Mouse (Mus musculus) CH12.LX (cell line): Measurements from ENCODE around the gene Alcam. TPM values are rescaled to one million over a fixed set of nuclear protein-coding genes. Genes with fewer than 3 reads are reported as not detected.
A peak's percentile ranks its signal among the peaks of the same experiment; 100 is the strongest.

Experiments used
- DNase-seq: peaks from one replicate; pipeline ENCODE4 v3.0.0-alpha.2; 2013; ENCODE audit errors: extremely low read depth
- H3K27ac ChIP-seq: 2 replicates; pipeline ENCODE4 v1.5.1; 2012; ENCODE audit warnings: low read depth, mild to moderate bottlenecking, control low read depth, moderate library complexity; ENCODE audit not compliant: insufficient read depth
- H3K27me3 ChIP-seq: replicated peaks from 2 replicates; pipeline ENCODE3; 2012; ENCODE audit warnings: inconsistent platforms
- H3K36me3 ChIP-seq, 2 experiments: replicated peaks in 1 of 2; 2 replicates each; pipeline versions ENCODE3 to v1.6.1; 2012; ENCODE audit warnings: inconsistent platforms in 1 of 2, low read length in 1 of 2, mild to moderate bottlenecking in 1 of 2, mixed read lengths in 1 of 2, moderate library complexity in 1 of 2; ENCODE audit not compliant: control insufficient read depth in 1 of 2, insufficient read depth in 1 of 2
- H3K4me1 ChIP-seq, 2 experiments: 2 replicates each; pipeline ENCODE4 v1.6.1; 2012; ENCODE audit warnings: inconsistent platforms in 1 of 2, moderate library complexity in 1 of 2; ENCODE audit not compliant: insufficient read depth in 2 of 2, control insufficient read depth in 1 of 2
- H3K4me2 ChIP-seq: 2 replicates; pipeline ENCODE4 v1.6.1; 2012; ENCODE audit warnings: low read depth, mild to moderate bottlenecking, control low read depth; ENCODE audit not compliant: poor library complexity, insufficient read depth, severe bottlenecking
- H3K4me3 ChIP-seq, 3 experiments: fragments of 150-350 bp in 1 of 3; sonication (generic) in 1 of 3; replicated peaks in 1 of 3; 2 replicates each; pipeline versions ENCODE3 to v1.5.1; 2011 to 2012; ENCODE audit warnings: low read depth in 2 of 3, low read length in 2 of 3, mild to moderate bottlenecking in 2 of 3, moderate library complexity in 2 of 3, control low read depth in 1 of 3, improper control_type of control experiment in 1 of 3, inconsistent platforms in 1 of 3, mixed read lengths in 1 of 3; ENCODE audit not compliant: poor library complexity in 1 of 3
- H3K79me2 ChIP-seq: replicated peaks from 2 replicates; pipeline ENCODE4 v1.6.1; 2012; ENCODE audit warnings: mild to moderate bottlenecking, moderate library complexity; ENCODE audit not compliant: control insufficient read depth, poor library complexity, insufficient read depth, severe bottlenecking; ENCODE audit errors: extremely low read depth
- H3K9ac ChIP-seq: 2 replicates; pipeline ENCODE4 v1.6.1; 2012; ENCODE audit warnings: low read depth, mild to moderate bottlenecking, control low read depth, moderate library complexity; ENCODE audit not compliant: insufficient read depth
- H3K9me3 ChIP-seq: replicated peaks from 2 replicates; pipeline ENCODE3; 2012; ENCODE audit warnings: low read length, inconsistent platforms, mixed read lengths
- BHLHE40 ChIP-seq: IDR thresholded peaks from 2 replicates; pipeline ENCODE4 v1.6.1; 2011; ENCODE audit warnings: mild to moderate bottlenecking, low read depth, low read length, improper control_type of control experiment
- CHD1 ChIP-seq: IDR thresholded peaks from 2 replicates; pipeline ENCODE4 v1.6.1; 2012; ENCODE audit warnings: low read depth, low read length, improper control_type of control experiment, inconsistent platforms
- CHD2 ChIP-seq: IDR thresholded peaks from 2 replicates; pipeline ENCODE4 v1.6.1; 2011; ENCODE audit warnings: low read length, improper control_type of control experiment
- CTCF ChIP-seq, 2 experiments: IDR thresholded peaks in 1 of 2; conservative IDR thresholded peaks in 1 of 2; 2 replicates each; pipeline ENCODE4 v1.5.1; 2011 to 2012; ENCODE audit warnings: low read depth in 2 of 2, low read length in 2 of 2, improper control_type of control experiment in 1 of 2, inconsistent platforms in 1 of 2, mild to moderate bottlenecking in 1 of 2, moderate library complexity in 1 of 2
- EP300 ChIP-seq: IDR thresholded peaks from 2 replicates; pipeline ENCODE4 v1.6.1; 2011; ENCODE audit warnings: low read length, improper control_type of control experiment
- ETS1 ChIP-seq: conservative IDR thresholded peaks from 2 replicates; pipeline ENCODE4 v1.6.1; 2012; ENCODE audit warnings: low read depth, mild to moderate bottlenecking, inconsistent platforms, low read length, improper control_type of control experiment, moderate library complexity
- GABPA ChIP-seq: IDR thresholded peaks from 2 replicates; pipeline ENCODE4 v1.6.1; 2012; ENCODE audit warnings: low read depth, low read length, improper control_type of control experiment, inconsistent platforms; ENCODE audit not compliant: insufficient replicate concordance
- IRF4 ChIP-seq: IDR thresholded peaks from 2 replicates; pipeline ENCODE4 v1.6.1; 2014; ENCODE audit warnings: low read depth, mild to moderate bottlenecking, inconsistent platforms, low read length, improper control_type of control experiment
- JUN ChIP-seq: IDR thresholded peaks from 2 replicates; pipeline ENCODE4 v1.6.1; 2011; ENCODE audit warnings: low read depth, mild to moderate bottlenecking, low read length, improper control_type of control experiment, moderate library complexity; ENCODE audit not compliant: insufficient read depth
- JUND ChIP-seq: conservative IDR thresholded peaks from 2 replicates; pipeline ENCODE4 v1.6.1; 2011; ENCODE audit warnings: low read depth, low read length, improper control_type of control experiment
- KAT2A ChIP-seq: IDR thresholded peaks from 2 replicates; pipeline ENCODE4 v1.6.1; 2012; ENCODE audit warnings: low read length, improper control_type of control experiment, inconsistent platforms; ENCODE audit not compliant: insufficient replicate concordance
- MAX ChIP-seq: IDR thresholded peaks from 2 replicates; pipeline ENCODE4 v1.6.1; 2011; ENCODE audit warnings: low read length, improper control_type of control experiment
- MEF2A ChIP-seq: IDR thresholded peaks from 2 replicates; pipeline ENCODE4 v1.6.1; 2014; ENCODE audit warnings: low read depth, mild to moderate bottlenecking, inconsistent platforms, low read length, improper control_type of control experiment, borderline replicate concordance
- MXI1 ChIP-seq: IDR thresholded peaks from 2 replicates; pipeline ENCODE4 v1.6.1; 2011; ENCODE audit warnings: mild to moderate bottlenecking, low read depth, low read length, improper control_type of control experiment
- MYC ChIP-seq: IDR thresholded peaks from 2 replicates; pipeline ENCODE4 v1.6.1; 2011; ENCODE audit warnings: low read depth, mild to moderate bottlenecking, improper control_type of control experiment, low read length
- NELFE ChIP-seq: IDR thresholded peaks from 2 replicates; pipeline ENCODE4 v1.6.1; 2011; ENCODE audit warnings: low read depth, low read length, improper control_type of control experiment
- NRF1 ChIP-seq: IDR thresholded peaks from 2 replicates; pipeline ENCODE4 v1.6.1; 2014; ENCODE audit warnings: low read depth, mild to moderate bottlenecking, inconsistent platforms, low read length, improper control_type of control experiment, moderate library complexity
- PAX5 ChIP-seq: IDR thresholded peaks from 2 replicates; pipeline ENCODE4 v1.6.1; 2012; ENCODE audit warnings: low read length, inconsistent platforms, mixed read lengths
- POLR2A ChIP-seq: IDR thresholded peaks from 2 replicates; pipeline ENCODE4 v1.6.1; 2011; ENCODE audit warnings: low read depth, mild to moderate bottlenecking, improper control_type of control experiment, low read length
- RCOR1 ChIP-seq: conservative IDR thresholded peaks from 2 replicates; pipeline ENCODE4 v1.6.1; 2012; ENCODE audit warnings: low read depth, mild to moderate bottlenecking, inconsistent platforms, low read length, improper control_type of control experiment
- SIN3A ChIP-seq: IDR thresholded peaks from 2 replicates; pipeline ENCODE4 v1.6.1; 2012; ENCODE audit warnings: low read length, improper control_type of control experiment, inconsistent platforms
- SMC3 ChIP-seq: IDR thresholded peaks from 2 replicates; pipeline ENCODE4 v1.6.1; 2011; ENCODE audit warnings: low read depth, low read length, improper control_type of control experiment
- TCF12 ChIP-seq: IDR thresholded peaks from 2 replicates; pipeline ENCODE4 v1.6.1; 2014; ENCODE audit warnings: low read depth, mild to moderate bottlenecking, inconsistent platforms, low read length, improper control_type of control experiment
- UBTF ChIP-seq: IDR thresholded peaks from 2 replicates; pipeline ENCODE4 v1.6.1; 2012; ENCODE audit warnings: low read depth, mild to moderate bottlenecking, inconsistent platforms, low read length, improper control_type of control experiment, moderate library complexity
- USF1 ChIP-seq: IDR thresholded peaks from 2 replicates; pipeline ENCODE4 v1.6.1; 2014; ENCODE audit warnings: low read depth, mild to moderate bottlenecking, inconsistent platforms, low read length, improper control_type of control experiment
- ZC3H11A ChIP-seq: IDR thresholded peaks from 2 replicates; pipeline ENCODE4 v1.6.1; 2012; ENCODE audit warnings: low read depth, mild to moderate bottlenecking, inconsistent platforms, low read length, improper control_type of control experiment
- ZNF384 ChIP-seq: IDR thresholded peaks from 2 replicates; pipeline ENCODE4 v1.6.1; 2012; ENCODE audit warnings: low read depth, low read length, improper control_type of control experiment, inconsistent platforms
- dilution Hi-C: fragments of 300-500 bp; cut with MboI; formaldehyde crosslinking; loops from 2 replicates; pipeline ENCODE4 v1.14.3; 2020; ENCODE audit warnings: low sequenced_read_pairs; ENCODE audit not compliant: extremely low pct_unique_long_range_greater_than_20kb, extremely low pct_ligation_motif_present
- in situ Hi-C: fragments of 300-500 bp; cut with MboI; formaldehyde crosslinking; loops from 3 replicates; pipeline ENCODE4 v1.14.3; 2019; ENCODE audit warnings: low sequenced_read_pairs, low pct_ligation_motif_present, low pct_unique_long_range_greater_than_20kb, mixed read lengths
- polyA plus RNA-seq: library from polyadenylated mRNA; unstranded; fragments of >175 nt; gene quantifications from 2 replicates; pipeline ENCODE4 v1.2.1, GENCODE M21; 2012; ENCODE audit warnings: low read depth; ENCODE audit not compliant: insufficient read length
- total RNA-seq, 2 experiments: library from RNA; depleted of rRNA; stranded (reverse); fragments of 300-350 nt in 1 of 2; fragments of >200 nt in 1 of 2; gene quantifications; 2 replicates each; pipeline ENCODE4 v1.2.3; 2012 to 2014

Alcam gene
- total and polyA plus RNA-seq, 3 experiments = 26.3 to 56.7 (median 54.6) TPM

- in situ Hi-C loops (loop anchor here (5.0 to 25.0 kb wide), 6 partner anchors 139 to 786 kb away; no protein-coding TSS in a partner anchor), dilution Hi-C loops (no loop called here)
- Histone ChIP-seq H3K79me2 (peaks cover 51% of the 10 kb centered on the region), H3K9me3 (no peaks in the 10 kb centered on the region), H3K27ac (peak overlapping the region; percentile 71; the same call in 1 of the 2 replicates), H3K4me3 (peak overlapping the region; percentile 89 to 93 (median 89)), H3K27me3 (no peaks in the 10 kb centered on the region), H3K4me1 (peaks cover 0 to 38% of the 10 kb centered on the region in 2 experiments; a peak in 2 of 4 replicates), H3K4me2 (peak overlapping the region; percentile 98), H3K9ac (peak overlapping the region; percentile 70), H3K36me3 (no peaks in the 10 kb centered on the region)
- TF ChIP-seq SIN3A (peak; percentile 66), POLR2A (no peak), IRF4 (peak; percentile 58; the same call in 1 of the 2 replicates), MEF2A (peak; percentile 79; the same call in 1 of the 2 replicates), EP300 (peak; percentile 38; the same call in 1 of the 2 replicates), TCF12 (peak; percentile 61; the same call in 1 of the 2 replicates), NRF1 (no peak), CTCF (conservative IDR thresholded peaks at IDR 0.05 in 1 of 2, IDR thresholded peaks at IDR 0.05 in 1 of 2; ENCODE audit: low read depth in 2 of 2, low read length in 2 of 2) (0 out of 4 replicates have a peak, but pooled peaks of 1 of the 2 experiments have one; percentile 12), ETS1 (peak; percentile 69)
- DNase-seq = peak; percentile 38
Measured at GRCm38 (mm10) chr16:52451101-52451785, 2.6 kb downstream of the Alcam start.

- in situ Hi-C loops = loop anchor here (5.0 to 25.0 kb wide), 6 partner anchors 138 to 787 kb away; no protein-coding TSS in a partner anchor
- Histone ChIP-seq H3K27me3 (no peaks in the 10 kb centered on the region), H3K4me1 (peaks cover 0 to 46% of the 10 kb centered on the region in 2 experiments; a peak in 2 of 4 replicates), H3K4me2 (peak overlapping the region; percentile 98), H3K9me3 (no peaks in the 10 kb centered on the region), H3K4me3 (peak overlapping the region; percentile 89 to 93 (median 89)), H3K79me2 (peaks cover 58% of the 10 kb centered on the region), H3K27ac (peak overlapping the region; percentile 71), H3K36me3 (no peaks in the 10 kb centered on the region), H3K9ac (peak overlapping the region; percentile 70)
- peak; percentile 60 for DNase-seq
- dilution Hi-C loops = no loop called here
- TF ChIP-seq SIN3A = 0 out of 2 replicates have a peak, but pooled peaks have one; percentile 76
- no peak for TF ChIP-seq IRF4
- no peak for TF ChIP-seq ZNF384
- TF ChIP-seq USF1 = no peak
- TF ChIP-seq JUN = no peak
- no peak for TF ChIP-seq GABPA
- peak; percentile 46 for TF ChIP-seq CHD2
- TF ChIP-seq NELFE = 0 out of 2 replicates have a peak, but pooled peaks have one; percentile 5
- TF ChIP-seq RCOR1 = no peak
- no peak; the same call in none of the 2 replicates for TF ChIP-seq MXI1
- TF ChIP-seq MYC = peak; percentile 69; the same call in 1 of the 2 replicates
- peak; percentile 2 to 27; a peak in 2 of 4 replicates for TF ChIP-seq CTCF (conservative IDR thresholded peaks at IDR 0.05 in 1 of 2, IDR thresholded peaks at IDR 0.05 in 1 of 2; ENCODE audit: low read depth in 2 of 2, low read length in 2 of 2)
- peak; percentile 64 for TF ChIP-seq MAX
- TF ChIP-seq KAT2A = no peak
- TF ChIP-seq NRF1 = no peak
- TF ChIP-seq PAX5 = no peak
- TF ChIP-seq POLR2A = peak; percentile 44; the same call in 1 of the 2 replicates
- peak; percentile 68; the same call in 1 of the 2 replicates for TF ChIP-seq MEF2A
- TF ChIP-seq ZC3H11A = no peak
- no peak; the same call in none of the 2 replicates for TF ChIP-seq CHD1
- no peak for TF ChIP-seq UBTF
- TF ChIP-seq TCF12 = peak; percentile 46
- TF ChIP-seq BHLHE40 = peak; percentile 43; the same call in 1 of the 2 replicates
- TF ChIP-seq SMC3 = no peak
- no peak for TF ChIP-seq JUND
Measured at GRCm38 (mm10) chr16:52450245-52451100, 3.4 kb downstream of the Alcam start.
